Mouse (Mus musculus): ENCODE data around the gene Bloc1s5. TPM values are rescaled to one million over a fixed set of nuclear protein-coding genes. Genes with fewer than 3 reads are reported as not detected.
"Not testable (repeated sequence)": the region's sequence is repeated elsewhere in the genome, so short reads cannot be mapped to it uniquely, and the experiment has no call there.

The Bloc1s5 gene
- polyA plus RNA-seq, 1 experiment from 2014 or later: 17.1 TPM

- Histone ChIP-seq H3K9me3 (no peaks in the 10 kb centered on the region), H3K27ac (replicated peaks) (no peak overlapping the region), H3K4me2 (no peak overlapping the region), H3K36me3 (peaks cover 37% of the 10 kb centered on the region), H3K4me1 (no peaks in the 10 kb centered on the region), H3K9ac (no peak overlapping the region), H3K27me3 (replicated peaks) (no peaks in the 10 kb centered on the region), H3K4me3 (no peak overlapping the region)
- ATAC-seq (ENCODE audit: extremely low read depth, insufficient number of reproducible peaks, low FRiP score, low TSS enrichment): no peak
- 86% methylated on average over 5 of the region's 5 CpGs for WGBS
Measured at GRCm38 (mm10) chr13:38641414-38641813, 6.5 kb upstream of the Bloc1s5 start.

GRCm38 (mm10) chr13:38640961-38641360, 6.1 kb upstream of the Bloc1s5 start:
- Histone ChIP-seq H3K27ac (replicated peaks) (no peak overlapping the region), H3K9ac (no peak overlapping the region), H3K9me3 (no peaks in the 10 kb centered on the region), H3K27me3 (replicated peaks) (no peaks in the 10 kb centered on the region), H3K4me3 (no peak overlapping the region), H3K36me3 (peaks cover 34% of the 10 kb centered on the region), H3K4me1 (no peaks in the 10 kb centered on the region), H3K4me2 (no peak overlapping the region)
- no peak for ATAC-seq (ENCODE audit: extremely low read depth, insufficient number of reproducible peaks, low FRiP score, low TSS enrichment)
- 83% methylated on average over 5 of the region's 5 CpGs for WGBS

- Histone ChIP-seq H3K9ac (no peak overlapping the region), H3K9me3 (no peaks in the 10 kb centered on the region), H3K4me1 (peaks cover 10% of the 10 kb centered on the region), H3K36me3 (peaks cover 15% of the 10 kb centered on the region), H3K27me3 (replicated peaks) (no peaks in the 10 kb centered on the region), H3K4me3 (no peak overlapping the region), H3K4me2 (no peak overlapping the region), H3K27ac (replicated peaks) (no peak overlapping the region)
- 62% methylated on average over 11 of the region's 11 CpGs for WGBS
- ATAC-seq (ENCODE audit: extremely low read depth, insufficient number of reproducible peaks, low FRiP score, low TSS enrichment): no peak
Measured at GRCm38 (mm10) chr13:38638694-38639093, 3.8 kb upstream of the Bloc1s5 start.

GRCm38 (mm10) chr13:38634256-38634799, 581 bp downstream of the Bloc1s5 start:
- peak overlapping the region; percentile 79 for H3K27ac ChIP-seq (replicated peaks)

GRCm38 (mm10) chr13:38633287-38634000, 1.5 kb downstream of the Bloc1s5 start:
- ATAC-seq (ENCODE audit: extremely low read depth, insufficient number of reproducible peaks, low FRiP score, low TSS enrichment): no peak
- H3K4me1 ChIP-seq: peaks cover 15% of the 10 kb centered on the region
- H3K27ac ChIP-seq (replicated peaks): no peak overlapping the region; the same call in 1 of the 2 replicates
- H3K36me3 ChIP-seq: peaks cover 21% of the 10 kb centered on the region
- no peaks in the 10 kb centered on the region for H3K9me3 ChIP-seq
- peak overlapping the region; percentile 83 for H3K4me2 ChIP-seq
- 87% methylated on average over 6 of the region's 6 CpGs for WGBS
- H3K9ac ChIP-seq: peak overlapping the region; percentile 84
- peak overlapping the region; percentile 71 for H3K4me3 ChIP-seq
- H3K27me3 ChIP-seq (replicated peaks): no peaks in the 10 kb centered on the region

More at GRCm38 (mm10) chr13:38634256-38634799, 581 bp downstream of the Bloc1s5 start:
- H3K27me3 ChIP-seq (replicated peaks): no peaks in the 10 kb centered on the region
- peak overlapping the region; percentile 84 for H3K9ac ChIP-seq
- peaks cover 14% of the 10 kb centered on the region for H3K36me3 ChIP-seq
- under 1% methylated on average over 19 of the region's 19 CpGs for WGBS
- no peak for ATAC-seq (ENCODE audit: extremely low read depth, insufficient number of reproducible peaks, low FRiP score, low TSS enrichment)
- peak overlapping the region; percentile 71 for H3K4me3 ChIP-seq
- peaks cover 15% of the 10 kb centered on the region for H3K4me1 ChIP-seq
- peak overlapping the region; percentile 83 for H3K4me2 ChIP-seq
- no peaks in the 10 kb centered on the region for H3K9me3 ChIP-seq

- H3K9ac ChIP-seq: 0 out of 2 replicates have a peak overlapping the region, but pooled peaks have one; percentile 24
- H3K4me1 ChIP-seq: peaks cover 15% of the 10 kb centered on the region
- H3K36me3 ChIP-seq: peaks cover 21% of the 10 kb centered on the region
- no peak overlapping the region for H3K4me3 ChIP-seq
- no peak overlapping the region for H3K4me2 ChIP-seq
- no peaks in the 10 kb centered on the region for H3K27me3 ChIP-seq (replicated peaks)
- no peak for ATAC-seq (ENCODE audit: extremely low read depth, insufficient number of reproducible peaks, low FRiP score, low TSS enrichment)
- H3K27ac ChIP-seq (replicated peaks): no peak overlapping the region
- no peaks in the 10 kb centered on the region for H3K9me3 ChIP-seq
- WGBS: 64% methylated on average over 6 of the region's 6 CpGs
Measured at GRCm38 (mm10) chr13:38632556-38632955, 2.4 kb downstream of the Bloc1s5 start.

- H3K9me3 ChIP-seq: no peaks in the 10 kb centered on the region
- H3K4me1 ChIP-seq: peaks cover 14% of the 10 kb centered on the region
- no peak overlapping the region for H3K4me3 ChIP-seq
- no peaks in the 10 kb centered on the region for H3K27me3 ChIP-seq (replicated peaks)
- peaks cover 33% of the 10 kb centered on the region for H3K36me3 ChIP-seq
- H3K4me2 ChIP-seq: peak overlapping the region; percentile 6; the same call in 1 of the 2 replicates
- H3K9ac ChIP-seq: peak overlapping the region; percentile 61; the same call in 1 of the 2 replicates
- H3K27ac ChIP-seq (replicated peaks): peak overlapping the region; percentile 51
- no peak for ATAC-seq (ENCODE audit: extremely low read depth, insufficient number of reproducible peaks, low FRiP score, low TSS enrichment)
- 35% methylated on average over 6 of the region's 6 CpGs for WGBS
Measured at GRCm38 (mm10) chr13:38626229-38626525, 8.7 kb downstream of the Bloc1s5 start.

GRCm38 (mm10) chr13:38625492-38626228, 9.2 kb downstream of the Bloc1s5 start:
- Histone ChIP-seq H3K4me1 (peaks cover 14% of the 10 kb centered on the region), H3K4me3 (no peak overlapping the region), H3K36me3 (peaks cover 32% of the 10 kb centered on the region), H3K9me3 (no peaks in the 10 kb centered on the region), H3K27me3 (replicated peaks) (no peaks in the 10 kb centered on the region), H3K9ac (peak overlapping the region; percentile 61; the same call in 1 of the 2 replicates), H3K27ac (replicated peaks) (peak overlapping the region; percentile 65), H3K4me2 (peak overlapping the region; percentile 6; the same call in 1 of the 2 replicates)
- WGBS: 21% methylated on average over 5 of the region's 5 CpGs
- ATAC-seq (ENCODE audit: extremely low read depth, insufficient number of reproducible peaks, low FRiP score, low TSS enrichment): no peak

GRCm38 (mm10) chr13:38624292-38624902, 10.5 kb downstream of the Bloc1s5 start:
- Histone ChIP-seq H3K27me3 (replicated peaks) (no peaks in the 10 kb centered on the region), H3K4me3 (no peak overlapping the region), H3K4me2 (no peak overlapping the region), H3K4me1 (peaks cover 14% of the 10 kb centered on the region), H3K27ac (replicated peaks) (no peak overlapping the region), H3K36me3 (peaks cover 22% of the 10 kb centered on the region), H3K9me3 (no peaks in the 10 kb centered on the region), H3K9ac (no peak overlapping the region)
- WGBS: 72% methylated on average over 8 of the region's 8 CpGs
- no peak for ATAC-seq (ENCODE audit: extremely low read depth, insufficient number of reproducible peaks, low FRiP score, low TSS enrichment)

- ATAC-seq (ENCODE audit: extremely low read depth, insufficient number of reproducible peaks, low FRiP score, low TSS enrichment): no peak
- H3K9ac ChIP-seq: no peak overlapping the region
- H3K36me3 ChIP-seq: peaks cover 19% of the 10 kb centered on the region
- H3K27me3 ChIP-seq (replicated peaks): no peaks in the 10 kb centered on the region
- no peaks in the 10 kb centered on the region for H3K9me3 ChIP-seq
- H3K27ac ChIP-seq (replicated peaks): no peak overlapping the region
- no peak overlapping the region for H3K4me3 ChIP-seq
- no peak overlapping the region for H3K4me2 ChIP-seq
- H3K4me1 ChIP-seq: peaks cover 14% of the 10 kb centered on the region
- WGBS: 79% methylated on average over 5 of the region's 5 CpGs
Measured at GRCm38 (mm10) chr13:38623296-38623695, 11.6 kb downstream of the Bloc1s5 start.

GRCm38 (mm10) chr13:38618001-38618630, 16.8 kb downstream of the Bloc1s5 start:
- peaks cover 16% of the 10 kb centered on the region for H3K36me3 ChIP-seq
- H3K9me3 ChIP-seq; ATAC-seq (ENCODE audit: extremely low read depth, insufficient number of reproducible peaks, low FRiP score, low TSS enrichment); H3K27me3 ChIP-seq (replicated peaks); H3K27ac ChIP-seq (replicated peaks); H3K9ac ChIP-seq; H3K4me3 ChIP-seq; H3K4me2 ChIP-seq: not testable (repeated sequence)
- 44% methylated on average over 4 of the region's 4 CpGs for WGBS
- peaks cover 36% of the 10 kb centered on the region for H3K4me1 ChIP-seq
